Mouse (Mus musculus) liver, embryonic 14 days (tissue): Measurements from ENCODE around the gene Prr14. TPM values are rescaled to one million over a fixed set of nuclear protein-coding genes. Genes with fewer than 3 reads are reported as not detected.

Experiments used
- polyA plus RNA-seq: library from polyadenylated mRNA; depleted of rRNA; stranded (reverse); fragments of >200 nt; gene quantifications from 2 replicates; pipeline ENCODE4 v1.2.3, GENCODE M21; 2012; rRNA removed

The Prr14 gene
- 20.4 and 21.6 TPM in 2 replicates for polyA plus RNA-seq

DNA sequence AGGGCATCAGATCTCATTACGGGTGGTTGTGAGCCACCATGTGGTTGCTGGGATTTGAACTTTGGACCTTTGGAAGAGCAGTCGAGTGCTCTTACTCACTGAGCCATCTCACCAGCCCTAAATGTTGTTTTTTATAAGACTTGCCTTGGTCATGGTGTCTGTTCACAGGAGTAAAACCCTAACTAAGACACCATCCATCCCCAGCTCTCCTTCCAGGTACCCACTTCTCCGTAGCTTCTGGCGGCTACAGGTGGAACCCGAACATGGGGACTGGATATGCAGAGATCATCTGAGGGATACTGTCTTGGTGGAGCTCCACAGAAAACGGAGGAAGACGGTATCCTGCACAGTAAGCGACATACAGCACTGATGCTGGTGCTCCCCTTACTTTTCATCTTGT is at the start of gene Prr14:
TSS of gene Prr14 (plus strand) at position 301 of the 400 bp plus-strand sequence.

GRCm38 (mm10) chr7:127421388-127422191 is 37.8 kb upstream of the Prr14 start, which contains the start of gene Zfp688:
Gene Zfp688, minus strand, starts transcription at chr7:127422068.

DNA sequence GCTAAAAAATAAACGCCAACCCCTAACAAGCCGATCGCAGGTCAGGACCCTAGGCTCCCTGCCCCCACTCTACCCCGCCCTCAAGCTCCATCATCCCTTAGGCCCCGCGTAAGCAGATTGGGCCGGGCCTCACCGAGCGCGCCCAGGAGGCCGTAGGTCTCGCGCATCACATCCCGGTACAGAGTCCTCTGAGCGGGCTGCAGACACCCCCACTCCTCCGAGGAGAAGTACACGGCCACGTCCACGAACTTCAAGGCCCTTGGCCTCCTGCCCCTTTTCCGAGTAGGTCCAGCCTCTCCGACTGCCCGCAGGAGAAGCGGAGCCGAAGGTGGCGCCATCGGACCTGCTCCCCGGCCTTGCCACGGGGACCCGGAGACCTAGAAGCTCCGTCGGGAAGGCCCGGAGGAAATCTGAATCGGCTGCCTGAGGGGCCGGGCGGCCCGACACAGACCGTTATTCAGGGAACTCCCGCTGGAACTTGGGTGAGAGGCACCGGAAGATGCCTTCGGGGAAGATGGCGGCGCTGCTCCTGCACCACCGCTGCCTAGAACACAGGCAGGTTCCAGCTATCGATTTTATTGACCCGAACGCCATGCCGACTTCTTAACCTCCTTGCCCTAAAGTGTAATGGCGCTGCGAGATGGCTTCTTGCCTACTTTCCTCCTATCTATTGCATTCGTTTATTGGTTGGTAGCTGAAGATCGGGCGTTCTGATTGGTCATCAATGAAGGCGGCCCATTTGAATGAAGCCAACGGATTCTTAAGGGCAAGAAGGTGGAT is 10.7 kb upstream of the Prr14 start, which contains the start of gene Zfp689:
TSS of gene Zfp689 (minus strand) at position 638 of the 780 bp plus-strand sequence.

DNA sequence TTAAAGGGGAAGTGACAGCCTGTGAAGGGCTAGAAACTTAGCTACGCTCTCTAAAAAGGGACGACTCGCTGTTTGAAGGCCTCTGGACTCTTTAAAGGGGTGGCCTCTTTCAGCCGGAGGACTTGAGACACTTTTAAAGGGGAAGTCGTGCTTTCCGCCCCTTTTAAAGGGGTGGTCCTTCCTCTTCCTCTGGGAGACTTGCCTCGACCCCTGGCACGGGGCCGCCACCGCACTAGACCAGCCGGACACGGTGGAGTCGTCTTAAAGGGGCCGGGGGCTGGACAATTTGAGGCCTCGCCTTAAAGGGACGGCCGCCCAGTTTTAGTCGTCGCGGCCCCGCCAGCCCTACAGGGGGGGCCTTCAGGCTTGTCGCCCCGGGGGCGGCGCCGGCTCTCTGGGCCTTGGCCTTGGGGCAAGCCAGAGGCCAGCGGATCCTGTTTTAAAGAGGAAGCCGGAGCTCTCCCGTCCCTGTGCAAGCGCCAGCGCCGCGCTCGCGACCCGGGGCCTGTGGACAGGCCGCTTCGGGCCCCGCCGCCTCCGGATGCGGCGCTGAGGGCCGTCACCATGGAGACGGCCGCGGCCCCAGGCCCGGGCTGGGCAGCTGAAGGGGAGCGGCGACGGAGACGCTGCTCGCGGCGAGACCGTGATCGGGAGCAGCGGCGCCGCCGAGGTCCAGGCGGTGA is 19.4 kb downstream of the Prr14 start, which contains the start of gene Fbrs:
TSS of gene Fbrs (plus strand) at position 565 of the 683 bp plus-strand sequence.

DNA sequence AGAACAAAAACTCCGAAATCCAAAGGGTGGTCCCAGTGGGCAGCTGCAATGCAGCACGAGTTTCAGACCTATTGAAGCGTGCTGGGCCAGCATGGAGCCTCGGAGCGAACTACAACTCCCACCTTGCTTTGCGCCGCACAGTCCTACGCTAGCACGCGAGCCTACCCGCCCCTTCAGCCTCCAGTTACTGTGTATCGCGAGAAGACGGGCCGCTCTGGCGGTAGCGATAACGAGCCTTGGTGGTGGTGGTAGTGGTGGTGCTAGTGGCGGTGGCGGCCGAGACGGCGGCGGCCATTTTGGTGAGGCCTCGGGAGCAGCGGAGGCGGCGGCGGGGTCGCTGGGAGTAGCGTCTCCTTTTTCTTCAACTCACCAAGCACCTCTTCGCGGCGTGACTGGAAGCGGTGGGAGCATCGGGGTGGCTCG is 52.4 kb downstream of the Prr14 start, which contains the start of gene Srcap:
TSS of gene Srcap (plus strand) at position 176 of the 423 bp plus-strand sequence.

DNA sequence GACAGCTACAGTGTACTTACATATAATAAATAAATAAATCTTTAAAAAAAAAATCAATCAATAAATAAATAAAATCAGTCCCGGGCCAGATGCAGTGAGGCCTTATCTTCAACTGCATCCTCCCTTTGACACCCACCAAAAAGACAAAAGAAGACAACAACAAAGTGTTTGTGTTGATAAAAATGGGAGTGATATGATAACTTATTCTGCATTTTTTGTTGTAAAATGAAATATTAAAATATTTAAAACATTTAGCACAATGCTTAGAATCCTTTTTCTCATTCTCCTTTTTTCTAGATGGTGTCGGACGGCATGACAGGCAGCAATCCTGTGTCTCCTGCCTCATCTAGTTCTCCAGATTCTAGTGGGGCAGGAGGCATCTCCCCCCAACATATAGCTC is 59.9 kb downstream of the Prr14 start, which contains the start of gene Gm42715:
TSS of gene Gm42715 (plus strand) at position 301 of the 400 bp plus-strand sequence.

Other genes with a start within 250 kb of the Prr14 start
- gene Zfp553, start 226.6 kb upstream of the Prr14 start, polyA plus RNA-seq: 3.4 and 3.5 TPM in 2 replicates
- 15.1 and 15.2 TPM in 2 replicates for gene Sept1, start 226.5 kb upstream of the Prr14 start, polyA plus RNA-seq
- 19.1 and 19.2 TPM in 2 replicates for gene Zfp771, start 215.3 kb upstream of the Prr14 start, polyA plus RNA-seq
- gene Dctpp1, start 198.9 kb upstream of the Prr14 start, polyA plus RNA-seq: 56.0 and 63.0 TPM in 2 replicates
- 42.7 and 50.6 TPM in 2 replicates for gene Sephs2, start 185.6 kb upstream of the Prr14 start, polyA plus RNA-seq
- 5.5 and 7.7 TPM in 2 replicates for gene Itgal, start 163.4 kb upstream of the Prr14 start, polyA plus RNA-seq
- 3.8 and 4.1 TPM in 2 replicates for gene Zfp768, start 114.0 kb upstream of the Prr14 start, polyA plus RNA-seq
- 1.4 and 1.5 TPM in 2 replicates for gene Zfp747, start 83.6 kb upstream of the Prr14 start, polyA plus RNA-seq
- 0.59 and 0.69 TPM in 2 replicates for gene 9130019O22Rik, start 72.4 kb upstream of the Prr14 start, polyA plus RNA-seq
- 1.1 and 1.3 TPM in 2 replicates for gene E430018J23Rik, start 66.0 kb upstream of the Prr14 start, polyA plus RNA-seq
- 1.1 and 1.2 TPM in 2 replicates for gene Zfp764, start 52.8 kb upstream of the Prr14 start, polyA plus RNA-seq
- 5.8 and 6.8 TPM in 2 replicates for gene Zfp688, start 37.5 kb upstream of the Prr14 start, polyA plus RNA-seq
- 1.4 and 1.7 TPM in 2 replicates for gene Zfp689, start 10.5 kb upstream of the Prr14 start, polyA plus RNA-seq
- gene Fbrs, start 19.6 kb downstream of the Prr14 start, polyA plus RNA-seq: 4.4 and 9.0 TPM in 2 replicates
- gene Srcap, start 52.4 kb downstream of the Prr14 start, polyA plus RNA-seq: 2.9 and 3.8 TPM in 2 replicates
- 5.3 and 6.2 TPM in 2 replicates for gene Gm42715, start 60.0 kb downstream of the Prr14 start, polyA plus RNA-seq
- 1.3 TPM in 2 replicates for gene Tmem265, start 101.8 kb downstream of the Prr14 start, polyA plus RNA-seq
- 24.1 and 27.6 TPM in 2 replicates for gene Phkg2, start 113.7 kb downstream of the Prr14 start, polyA plus RNA-seq
- gene Ccdc189, start 129.0 kb downstream of the Prr14 start, polyA plus RNA-seq: 4.3 and 5.0 TPM in 2 replicates
- 14.6 and 16.3 TPM in 2 replicates for gene Rnf40, start 129.2 kb downstream of the Prr14 start, polyA plus RNA-seq
- 1.7 and 1.9 TPM in 2 replicates for gene Zfp629, start 156.2 kb downstream of the Prr14 start, polyA plus RNA-seq
- gene Bcl7c, start 249.3 kb downstream of the Prr14 start, polyA plus RNA-seq: 12.5 and 12.9 TPM in 2 replicates